Mouse (Mus musculus) splenic B cell, adult 2 months (primary cell): ENCODE data around the gene Foxl2.
A peak's percentile ranks its signal among the peaks of the same experiment; 100 is the strongest.

Experiments used
- DNase-seq: peaks from one replicate; pipeline ENCODE4 v3.0.0-alpha.2; 2011; ENCODE audit warnings: low read depth, low spot score
- H3K27me3 ChIP-seq: 2 replicates; pipeline ENCODE4 v1.6.1; 2012; ENCODE audit warnings: mild to moderate bottlenecking, low read length, moderate library complexity, mixed read lengths; ENCODE audit not compliant: control insufficient read depth, poor library complexity, insufficient read depth, severe bottlenecking
- H3K36me3 ChIP-seq: 2 replicates; pipeline ENCODE4 v1.6.1; 2012; ENCODE audit warnings: mild to moderate bottlenecking, low read length, moderate library complexity, mixed read lengths; ENCODE audit not compliant: control insufficient read depth, poor library complexity, insufficient read depth, severe bottlenecking

Gene Foxl2

DNA sequence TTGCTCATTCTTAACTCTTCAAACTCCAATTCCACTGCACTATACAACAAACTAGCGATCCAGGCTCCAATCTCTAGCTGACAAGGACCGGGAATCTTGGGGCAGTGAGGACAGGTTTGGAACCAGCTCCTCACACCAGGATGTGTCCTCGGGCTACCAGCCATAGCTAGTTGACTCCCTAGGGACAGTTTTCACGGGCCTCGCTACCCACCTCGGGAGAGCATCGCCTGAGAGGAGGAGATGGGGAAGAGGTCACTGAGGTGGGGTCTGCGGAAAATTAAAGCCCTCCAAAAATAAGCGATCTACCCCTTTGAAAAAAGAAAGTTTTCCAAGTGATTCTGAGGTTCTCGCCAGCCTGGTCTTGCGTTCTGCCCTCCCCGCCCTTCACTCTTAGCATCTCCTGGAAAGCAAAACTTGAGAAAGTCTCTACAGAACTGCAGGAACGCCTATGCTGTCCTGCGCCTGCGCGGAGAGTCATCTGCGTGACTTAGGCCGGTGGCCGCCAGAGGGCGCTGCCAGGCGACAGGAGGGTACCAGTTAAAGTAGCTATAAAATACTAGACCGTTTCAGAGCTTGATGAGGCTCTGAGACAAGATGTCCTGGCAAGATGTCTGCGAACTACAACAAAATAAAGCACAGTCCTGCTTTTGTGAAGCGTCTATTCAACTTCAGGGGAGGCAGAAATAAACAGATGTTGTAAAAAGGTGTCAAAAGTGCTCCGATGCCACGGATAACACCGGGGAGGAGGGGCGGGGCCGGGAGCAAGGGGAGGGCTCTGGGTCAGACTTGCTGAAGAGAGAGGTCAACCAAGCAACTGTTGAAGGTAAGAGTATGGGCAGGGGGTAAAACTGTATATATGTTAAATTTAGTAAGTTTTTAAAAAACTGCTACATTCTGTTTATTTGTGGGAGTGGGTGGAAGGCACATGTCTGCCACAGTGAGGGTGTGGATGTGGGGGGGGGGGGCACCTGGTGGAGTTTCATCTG lies 24.6 kb downstream of the Foxl2 start:
- Histone ChIP-seq H3K36me3 (no peaks in the 10 kb centered on the region), H3K27me3 (no peaks in the 10 kb centered on the region; the same call in 1 of the 2 replicates)
- DNase-seq = peak; percentile 95

DNA sequence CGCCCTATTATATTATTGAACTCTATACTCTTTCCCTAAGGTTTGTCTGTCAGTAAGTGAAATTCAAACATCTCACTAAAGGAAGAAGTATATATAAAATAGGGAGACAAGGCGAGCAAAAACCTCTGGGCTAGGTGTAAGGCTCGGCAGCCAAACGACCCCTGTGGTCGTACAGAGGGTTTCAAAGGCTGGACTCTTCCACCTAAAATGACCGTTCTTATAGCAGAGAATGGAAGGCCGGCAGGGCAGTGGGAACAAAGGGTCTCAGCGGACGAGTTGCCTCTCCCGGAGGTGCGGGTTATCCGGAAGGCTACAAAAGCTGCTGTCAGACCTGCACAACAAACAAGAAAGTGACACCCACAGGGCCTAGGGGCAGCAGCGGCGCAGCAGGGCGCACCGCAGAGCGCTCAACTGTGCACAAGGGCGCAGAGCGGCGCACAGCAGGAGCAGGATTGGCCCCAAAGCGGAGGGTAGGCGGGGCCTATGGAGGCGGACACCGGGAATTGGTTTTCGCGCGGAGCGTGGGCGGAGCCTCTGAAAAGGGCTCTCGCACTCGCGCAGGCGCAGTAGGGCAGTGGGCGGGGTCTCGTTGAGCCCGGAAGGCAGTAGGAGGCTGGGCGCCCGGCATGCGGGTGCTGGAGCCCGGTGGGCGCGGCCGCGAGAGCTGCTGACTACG lies 30.9 kb downstream of the Foxl2 start, which contains the start of gene Faim:
Gene Faim (plus strand): TSS at position 574 of the 676 bp plus-strand sequence.
- DNase-seq = peak; percentile 100
- H3K36me3 ChIP-seq = no peaks in the 10 kb centered on the region
- H3K27me3 ChIP-seq = no peaks in the 10 kb centered on the region; the same call in 1 of the 2 replicates

DNA sequence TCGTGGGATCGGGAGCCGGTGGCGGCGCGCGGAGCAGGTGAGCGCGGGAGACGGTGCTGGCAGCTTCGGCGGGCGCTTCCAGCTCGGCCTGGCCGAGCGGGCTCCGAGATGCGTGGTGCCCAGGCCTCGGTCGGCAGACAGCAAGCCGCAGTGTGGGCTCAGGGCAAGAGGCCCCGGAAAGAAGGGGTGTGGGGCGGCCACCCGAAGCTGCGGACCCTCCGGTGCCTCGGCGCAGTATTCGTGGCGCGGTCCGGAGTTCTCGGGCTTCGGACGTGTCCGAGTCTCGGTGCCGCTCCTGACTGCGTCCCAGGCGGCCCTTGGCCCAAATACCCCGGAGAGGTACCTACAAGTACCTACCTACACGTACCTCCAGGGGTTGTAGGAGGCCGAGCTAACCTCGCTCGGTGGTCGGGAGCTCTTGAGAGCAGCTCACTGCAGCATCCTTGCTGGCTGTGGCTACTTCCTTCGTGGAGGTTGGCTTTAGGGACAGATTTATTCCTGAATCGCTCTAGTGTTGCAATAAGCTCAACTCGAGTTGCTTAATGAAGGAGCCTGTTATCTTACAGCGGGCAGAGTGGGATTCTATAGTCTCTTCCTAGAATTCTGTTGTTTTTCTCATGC lies 31.5 kb downstream of the Foxl2 start:
- peak; percentile 44 for DNase-seq
- H3K36me3 ChIP-seq = no peaks in the 10 kb centered on the region
- H3K27me3 ChIP-seq = no peaks in the 10 kb centered on the region; the same call in 1 of the 2 replicates

DNA sequence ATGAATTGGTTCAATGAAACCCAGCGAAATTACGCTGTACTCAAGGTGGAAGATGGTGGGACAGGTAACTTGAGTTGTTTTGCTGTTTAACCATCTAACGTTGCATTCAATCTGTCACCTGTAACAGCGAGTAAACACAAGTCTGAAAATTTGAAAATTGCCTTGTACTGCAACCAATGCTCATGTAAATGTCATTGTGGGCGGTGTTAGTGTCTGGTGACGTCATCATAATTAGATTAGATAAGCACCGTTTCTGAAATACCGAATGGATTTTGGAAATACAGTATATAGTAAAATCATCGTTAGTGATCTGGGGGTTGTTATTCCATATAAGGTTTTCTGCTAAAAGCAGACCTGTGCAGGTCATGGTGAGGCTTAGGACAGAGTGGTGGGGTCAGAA lies 32.0 kb downstream of the Foxl2 start:
- Histone ChIP-seq H3K27me3 (no peaks in the 10 kb centered on the region; the same call in 1 of the 2 replicates), H3K36me3 (no peaks in the 10 kb centered on the region)
- DNase-seq = peak; percentile 23

DNA sequence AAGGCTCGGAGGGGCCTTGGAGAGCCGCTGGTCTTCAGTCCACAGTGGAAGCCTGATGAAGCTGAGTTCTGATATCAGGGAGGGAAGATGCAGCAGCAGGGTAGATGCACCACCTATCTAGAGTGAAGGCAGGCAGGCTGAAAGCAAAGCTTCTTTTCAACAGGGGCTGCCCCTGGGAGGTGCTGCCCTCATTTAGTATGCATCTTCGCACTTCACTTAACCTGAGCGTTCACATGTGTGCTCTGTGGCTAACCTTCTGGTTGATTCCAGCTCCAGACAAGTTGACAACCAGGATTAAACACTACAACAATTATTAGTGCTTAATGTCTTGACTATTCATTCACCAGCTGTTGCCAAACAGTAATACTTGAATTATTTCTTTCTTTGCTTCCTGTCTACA lies 39.0 kb downstream of the Foxl2 start:
- peak; percentile 58 for DNase-seq
- Histone ChIP-seq H3K27me3 (no peaks in the 10 kb centered on the region), H3K36me3 (peaks cover 5% of the 10 kb centered on the region)

DNA sequence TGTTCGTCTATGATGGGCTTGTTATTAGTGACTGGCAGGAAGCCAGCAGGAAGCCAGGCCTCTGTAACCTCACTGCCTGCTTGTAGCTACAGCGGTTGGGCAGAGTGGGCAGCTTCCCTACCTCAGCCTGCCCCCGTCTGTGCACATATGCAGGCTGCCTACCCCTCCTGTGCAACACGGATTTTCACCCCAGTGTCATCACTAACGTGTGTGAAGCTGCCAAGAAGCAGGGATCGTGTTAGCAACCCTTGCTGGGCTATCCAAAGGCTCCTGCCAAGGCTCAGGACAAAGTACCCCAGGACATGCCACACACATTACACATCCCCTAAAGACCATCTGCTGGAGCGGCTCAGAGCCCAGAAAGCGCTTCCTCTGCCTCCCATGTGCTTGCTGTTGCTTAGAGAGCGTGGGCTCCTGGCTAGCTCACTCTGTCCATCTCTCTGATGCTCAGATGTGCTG lies 44.8 kb downstream of the Foxl2 start:
- no peak for DNase-seq
- Histone ChIP-seq H3K36me3 (peaks cover 6% of the 10 kb centered on the region), H3K27me3 (no peaks in the 10 kb centered on the region)

DNA sequence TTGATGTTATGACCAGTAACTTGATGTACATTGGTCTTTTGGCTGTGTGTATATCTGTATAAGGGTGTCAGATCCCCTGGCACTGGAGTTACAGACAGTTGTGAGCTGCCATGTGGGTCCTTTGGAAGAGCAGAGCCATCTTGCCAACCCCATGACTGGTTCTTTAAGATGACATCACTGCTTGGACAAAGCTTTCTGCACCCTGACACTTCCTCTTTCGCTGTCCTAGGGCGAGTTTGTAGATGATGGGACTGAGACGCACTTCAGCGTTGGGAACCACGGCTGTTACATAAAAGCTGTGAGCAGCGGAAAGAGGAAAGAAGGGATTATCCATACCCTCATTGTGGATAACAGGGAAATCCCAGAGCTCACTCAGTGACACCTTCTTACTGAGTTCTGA lies 46.2 kb downstream of the Foxl2 start:
- Histone ChIP-seq H3K36me3 (peaks cover 9% of the 10 kb centered on the region), H3K27me3 (no peaks in the 10 kb centered on the region)
- DNase-seq = no peak
